Mouse (Mus musculus): ENCODE data around the gene Dock2.

DNA sequence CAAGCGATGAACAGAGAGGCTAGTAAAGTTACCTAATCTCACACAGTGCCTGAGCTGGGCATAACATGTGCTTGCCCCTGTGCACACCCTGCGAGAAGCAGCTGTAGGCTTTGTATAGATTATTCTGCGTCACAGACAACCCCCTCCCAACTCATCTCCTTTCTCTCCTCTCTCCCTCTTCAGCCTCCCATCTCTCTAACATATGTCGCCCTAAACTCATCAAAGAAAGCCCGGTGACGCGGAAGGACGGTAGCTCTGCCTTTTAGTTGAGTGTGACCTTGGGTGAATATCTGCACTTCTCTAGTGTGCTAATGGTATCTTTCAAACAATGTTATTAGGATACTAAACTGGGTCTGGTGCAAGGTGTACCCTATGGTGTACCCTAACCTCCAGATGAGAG, 13.7 kb downstream of the Dock2 start:
- TF ChIP-seq CTCF (IDR thresholded peaks at IDR 0.05; ENCODE audit: low read depth) (no peak), EP300 (IDR thresholded peaks at IDR 0.05; ENCODE audit: low read depth) (no peak)
